8 mouse cellular contexts compared by ENCODE assay signal in genomic region chr12:83689087-83689432, GRCm38 (mm10). TPM values are rescaled to one million over a fixed set of nuclear protein-coding genes. Genes with fewer than 3 reads are reported as not detected.
A peak's percentile ranks its signal among the peaks of the same experiment; 100 is the strongest.
DNase-seq lines count a peak whose midpoint lies in the region; TF ChIP-seq lines count a peak whose summit lies in the region.

No protein-coding gene starts in this region.

- no peaks in the 10 kb centered on the region for H3K27me3 ChIP-seq in kidney, adult 2 months (replicated peaks; ENCODE audit: control insufficient read depth, insufficient read depth, low read length)
- no peaks in the 10 kb centered on the region for H3K27me3 ChIP-seq in hindbrain, embryonic 10.5 days (ENCODE audit: insufficient read depth, poor library complexity, severe bottlenecking)

- no peaks in the 10 kb centered on the region for H3K9me3 ChIP-seq in hindbrain, embryonic 10.5 days

- TF ChIP-seq CTCF in kidney, adult 2 months (conservative IDR thresholded peaks at IDR 0.05; ENCODE audit: insufficient read depth, insufficient read length, low read depth, low read length): no peak
- no peak for TF ChIP-seq CTCF in bone marrow, adult 2 months (IDR thresholded peaks at IDR 0.05; ENCODE audit: control insufficient read depth, insufficient read depth, low read length)

- no peak for DNase-seq in kidney, adult 2 months
- DNase-seq in kidney, adult 11 months: no peak
- DNase-seq in hindbrain, embryonic 10.5 days (ENCODE audit: low spot score): no peak
- peak; percentile 12 for DNase-seq in mesoderm, embryonic 11.5 days (ENCODE audit: low read depth, low spot score)
- DNase-seq in left cerebral cortex, postnatal 10 days (ENCODE audit: extremely low spot score in 1 of 2, low spot score in 2 of 2): no peak
- DNase-seq in adipocyte (ENCODE audit: low spot score): no peak
- no peak for DNase-seq in gastrocnemius, postnatal 14 days

- TF ChIP-seq POLR2A in kidney, adult 2 months (IDR thresholded peaks at IDR 0.05; ENCODE audit: low read depth, low read length): no peak
- TF ChIP-seq POLR2A in bone marrow, adult 2 months (IDR thresholded peaks at IDR 0.05; ENCODE audit: borderline replicate concordance, control insufficient read depth, low read depth, low read length): no peak

- intact Hi-C loops in left cerebral cortex, postnatal 10 days (cut with DNase I): no loop called here
- intact Hi-C loops in gastrocnemius, postnatal 14 days (cut with DNase I; ENCODE audit: low total_unique reads): loop anchor here (10.0 kb wide), 1 partner anchor 54 kb away; the partner anchor contains the start of gene Rbm25

- peaks cover 5% of the 10 kb centered on the region; the same call in 1 of the 2 replicates for H3K4me1 ChIP-seq in kidney, adult 2 months (ENCODE audit: control insufficient read depth, insufficient read depth, low read length)
- no peaks in the 10 kb centered on the region; the same call in none of the 2 replicates for H3K4me1 ChIP-seq in bone marrow, adult 2 months (ENCODE audit: control insufficient read depth, insufficient read depth, low read length)
- peaks cover 26% of the 10 kb centered on the region for H3K4me1 ChIP-seq in hindbrain, embryonic 10.5 days (replicated peaks)

- H3K36me3 ChIP-seq in kidney, adult 2 months (ENCODE audit: control insufficient read depth, insufficient read depth, low read length): no peaks in the 10 kb centered on the region
- peaks cover 19% of the 10 kb centered on the region for H3K36me3 ChIP-seq in hindbrain, embryonic 10.5 days

- peak overlapping the region; percentile 92 for H3K4me3 ChIP-seq in kidney, adult 2 months (ENCODE audit: insufficient read depth, low read depth, low read length)
- peak overlapping the region; percentile 88 for H3K4me3 ChIP-seq in bone marrow, adult 2 months (replicated peaks; ENCODE audit: control insufficient read depth, low read depth, low read length)
- peak overlapping the region; percentile 98 for H3K4me3 ChIP-seq in hindbrain, embryonic 10.5 days

- WGBS in kidney, adult 2 months: 8% methylated on average over 6 of the region's 6 CpGs
- WGBS in bone marrow, adult 2 months: 1% methylated on average over 6 of the region's 6 CpGs
- WGBS in hindbrain, embryonic 10.5 days: 34% methylated on average over 6 of the region's 6 CpGs

- peak overlapping the region; percentile 61 for H3K27ac ChIP-seq in kidney, adult 2 months (ENCODE audit: insufficient read depth, low read depth, low read length)
- H3K27ac ChIP-seq in bone marrow, adult 2 months (ENCODE audit: control insufficient read depth, insufficient read depth, low read depth, low read length, poor library complexity): peak overlapping the region; percentile 94
- peak overlapping the region; percentile 98; the same call in 1 of the 2 replicates for H3K27ac ChIP-seq in hindbrain, embryonic 10.5 days

RNA-seq across cellular contexts. Expression of gene Psen1, which starts 1.1 kb away (rescaled TPM):
- polyA plus RNA-seq in kidney, adult 2 months (2012; rRNA removed): 32.7 and 39.0 TPM in 2 replicates
- polyA plus RNA-seq in bone marrow, adult 2 months (2011; ENCODE audit: insufficient read depth, insufficient read length, low replicate concordance, missing spikeins): 15.1 and 40.3 TPM in 2 replicates
- polyA plus RNA-seq in hindbrain, embryonic 10.5 days (2016; fragmentation: Nextera tagmentation; extraction: Ambion mirVana): 68.0 and 70.4 TPM in 2 replicates
- 10 to 100 TPM; 63.2 to 66.8 TPM for total RNA-seq in left cerebral cortex, postnatal 10 days (2021)
- total RNA-seq in gastrocnemius, postnatal 14 days (2021): 10 to 100 TPM; 23.3 to 28.6 TPM

RNA-seq across cellular contexts. Expression of gene Rbm25, which starts 58.0 kb away (rescaled TPM):
- polyA plus RNA-seq in kidney, adult 2 months (2012; rRNA removed): 17.9 and 21.2 TPM in 2 replicates
- polyA plus RNA-seq in bone marrow, adult 2 months (2011; ENCODE audit: insufficient read depth, insufficient read length, low replicate concordance, missing spikeins): 159 and 182 TPM in 2 replicates
- polyA plus RNA-seq in hindbrain, embryonic 10.5 days (2016; fragmentation: Nextera tagmentation; extraction: Ambion mirVana): 203 and 270 TPM in 2 replicates
- 100 to 1,000 TPM; 124 to 131 TPM for total RNA-seq in left cerebral cortex, postnatal 10 days (2021)
- 10 to 100 TPM; 42.3 to 49.0 TPM for total RNA-seq in gastrocnemius, postnatal 14 days (2021)
